Comparison of ENCODE assay signal across 8 mouse cellular contexts in the genomic region with DNA sequence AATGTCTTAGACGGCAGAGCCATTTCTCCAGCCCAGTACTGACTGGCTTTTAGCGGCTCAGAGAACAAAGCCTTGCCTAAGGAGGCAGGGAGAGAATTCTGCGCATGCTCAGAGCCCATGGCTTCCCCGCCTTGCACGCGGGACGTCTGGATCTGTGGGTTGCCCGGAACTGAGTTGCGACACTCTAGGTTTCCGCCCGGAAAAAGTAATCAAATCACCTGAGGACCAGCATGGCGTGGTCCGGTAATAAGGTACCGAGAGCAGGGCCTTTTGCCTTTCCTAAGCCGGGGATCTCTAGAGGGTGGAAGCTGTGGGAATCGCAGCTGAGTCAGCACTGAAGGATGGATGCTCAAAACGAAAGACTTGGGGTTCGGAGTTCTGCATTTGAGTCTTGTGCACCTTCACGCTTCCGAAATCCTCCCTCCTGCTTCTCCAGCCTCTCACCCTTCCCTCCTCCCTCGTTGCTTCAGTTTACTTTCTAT. TPM values are rescaled to one million over a fixed set of nuclear protein-coding genes. Genes with fewer than 3 reads are reported as not detected.
A peak's percentile ranks its signal among the peaks of the same experiment; 100 is the strongest.
DNase-seq lines count a peak whose midpoint lies in the region; TF ChIP-seq lines count a peak whose summit lies in the region.

TSS of gene Xrcc5 (plus strand) at position 105 of the 482 bp plus-strand sequence.

- H3K4me1 ChIP-seq in megakaryocyte, embryonic 14.5 days, result peaks cover 20% of the 10 kb centered on the region

- H3K4me3 ChIP-seq in gastrocnemius, adult 2 months, result peak within 1 kb of the TSS; percentile 92
- H3K4me3 ChIP-seq in megakaryocyte, embryonic 14.5 days (replicated peaks), result peak within 1 kb of the TSS; percentile 94

- peaks cover 6% of the 10 kb centered on the region for H3K36me3 ChIP-seq in megakaryocyte, embryonic 14.5 days (replicated peaks; ENCODE audit: low read length)

- H3K27me3 ChIP-seq in megakaryocyte, embryonic 14.5 days (replicated peaks), result no peaks in the 10 kb centered on the region

- H3K9me3 ChIP-seq in megakaryocyte, embryonic 14.5 days, result peaks cover 3% of the 10 kb centered on the region; the same call in 1 of the 2 replicates

- TF ChIP-seq CTCF in gastrocnemius, adult 2 months (IDR thresholded peaks at IDR 0.05), result no peak

- DNase-seq in WW6 (ENCODE audit: low read depth, low spot score), result peak; percentile 97
- DNase-seq in cerebellum, postnatal 4 days (ENCODE audit: low spot score in 2 of 2), result peak; percentile 81 to 90
- peak; percentile 93 for DNase-seq in gastrocnemius, adult 2 months
- peak; percentile 96 for DNase-seq in hindlimb bud, embryonic 11.5 days (ENCODE audit: extremely low spot score, low read depth, low spot score)
- DNase-seq in left cerebral cortex, adult 8-10 months (ENCODE audit: low spot score in 2 of 2), result peak; percentile 84 to 91
- peak; percentile 96 for DNase-seq in right cerebral cortex, postnatal 10 days (ENCODE audit: low spot score in 2 of 2)
- DNase-seq in urinary bladder, postnatal 25 days (ENCODE audit: low spot score), result peak; percentile 84

- H3K27ac ChIP-seq in gastrocnemius, adult 2 months, result peak within 1 kb of the TSS; percentile 86

- intact Hi-C loops in gastrocnemius, adult 2 months (cut with DNase I), result loop anchor here (2.0 kb wide), 1 partner anchor 23 kb away; the partner anchor contains the start of genes Pecr and Tmem169

RNA-seq across cellular contexts. Expression of gene Xrcc5, which starts in this region (rescaled TPM):
- 10 to 100 TPM; 18.5 to 20.5 TPM for total RNA-seq in gastrocnemius, adult 2 months (2021)
- total RNA-seq in left cerebral cortex, adult 8-10 months (2022), result 10 to 100 TPM; 19.3 to 22.2 (median 19.4) TPM
- polyA plus RNA-seq in megakaryocyte, embryonic 14.5 days (2012; ENCODE audit: insufficient read depth, low replicate concordance), result 0.62 TPM in 1 of 2 replicates, not detected in the other

Comparison
In these comparisons a context has a peak if more than half of its experiments do, and no peak if none do; other contexts are left out.
1. Peak in every context shown above with its lines: DNase-seq, H3K4me3 ChIP-seq and H3K27ac ChIP-seq.